Mouse (Mus musculus): ENCODE results near the gene Gabra2. TPM values are rescaled to one million over a fixed set of nuclear protein-coding genes. Genes with fewer than 3 reads are reported as not detected.

Gabra2 gene
- polyA plus RNA-seq, 1 experiment = not detected

- H3K4me3 ChIP-seq (ENCODE audit: control insufficient read depth, low read depth, low read length) = no peak overlapping the region
- H3K27ac ChIP-seq (ENCODE audit: control insufficient read depth, insufficient read depth, low read depth, low read length) = no peak overlapping the region
- TF ChIP-seq CTCF (IDR thresholded peaks at IDR 0.05; ENCODE audit: control insufficient read depth, insufficient read depth, insufficient replicate concordance, low read depth, low read length) = no peak
- TF ChIP-seq POLR2A (IDR thresholded peaks at IDR 0.05; ENCODE audit: control insufficient read depth, low read depth, low read length) = no peak
- no peaks in the 10 kb centered on the region for H3K36me3 ChIP-seq (ENCODE audit: control insufficient read depth, insufficient read depth, low read length)
- no peaks in the 10 kb centered on the region for H3K4me1 ChIP-seq (ENCODE audit: control insufficient read depth, insufficient read depth, low read length)
- no peaks in the 10 kb centered on the region for H3K27me3 ChIP-seq (ENCODE audit: control insufficient read depth, insufficient read depth, low read length)
Measured at GRCm38 (mm10) chr5:71011751-71012150, 83.9 kb downstream of the Gabra2 start.

- Histone ChIP-seq H3K36me3 (ENCODE audit: control insufficient read depth, insufficient read depth, low read length) (no peaks in the 10 kb centered on the region), H3K27me3 (ENCODE audit: control insufficient read depth, insufficient read depth, low read length) (no peaks in the 10 kb centered on the region), H3K4me1 (ENCODE audit: control insufficient read depth, insufficient read depth, low read length) (no peaks in the 10 kb centered on the region), H3K27ac (ENCODE audit: control insufficient read depth, insufficient read depth, low read depth, low read length) (no peak overlapping the region), H3K4me3 (ENCODE audit: control insufficient read depth, low read depth, low read length) (no peak overlapping the region)
- TF ChIP-seq CTCF (IDR thresholded peaks at IDR 0.05; ENCODE audit: control insufficient read depth, insufficient read depth, insufficient replicate concordance, low read depth, low read length) = no peak
- TF ChIP-seq POLR2A (IDR thresholded peaks at IDR 0.05; ENCODE audit: control insufficient read depth, low read depth, low read length) = no peak
Measured at GRCm38 (mm10) chr5:71011271-71011670, 84.4 kb downstream of the Gabra2 start.

GRCm38 (mm10) chr5:71010797-71011196 is 84.9 kb downstream of the Gabra2 start:
- no peaks in the 10 kb centered on the region for H3K4me1 ChIP-seq (ENCODE audit: control insufficient read depth, insufficient read depth, low read length)
- no peak overlapping the region for H3K27ac ChIP-seq (ENCODE audit: control insufficient read depth, insufficient read depth, low read depth, low read length)
- no peak overlapping the region for H3K4me3 ChIP-seq (ENCODE audit: control insufficient read depth, low read depth, low read length)
- H3K27me3 ChIP-seq (ENCODE audit: control insufficient read depth, insufficient read depth, low read length) = no peaks in the 10 kb centered on the region
- TF ChIP-seq POLR2A (IDR thresholded peaks at IDR 0.05; ENCODE audit: control insufficient read depth, low read depth, low read length) (no peak), CTCF (IDR thresholded peaks at IDR 0.05; ENCODE audit: control insufficient read depth, insufficient read depth, insufficient replicate concordance, low read depth, low read length) (no peak)
- no peaks in the 10 kb centered on the region for H3K36me3 ChIP-seq (ENCODE audit: control insufficient read depth, insufficient read depth, low read length)

- H3K4me3 ChIP-seq (ENCODE audit: control insufficient read depth, low read depth, low read length) = no peak overlapping the region
- TF ChIP-seq CTCF (IDR thresholded peaks at IDR 0.05; ENCODE audit: control insufficient read depth, insufficient read depth, insufficient replicate concordance, low read depth, low read length) = no peak
- TF ChIP-seq POLR2A (IDR thresholded peaks at IDR 0.05; ENCODE audit: control insufficient read depth, low read depth, low read length) = no peak
- H3K4me1 ChIP-seq (ENCODE audit: control insufficient read depth, insufficient read depth, low read length) = no peaks in the 10 kb centered on the region
- H3K27ac ChIP-seq (ENCODE audit: control insufficient read depth, insufficient read depth, low read depth, low read length) = no peak overlapping the region
- no peaks in the 10 kb centered on the region for H3K27me3 ChIP-seq (ENCODE audit: control insufficient read depth, insufficient read depth, low read length)
- H3K36me3 ChIP-seq (ENCODE audit: control insufficient read depth, insufficient read depth, low read length) = no peaks in the 10 kb centered on the region
Measured at GRCm38 (mm10) chr5:70995617-70996325, 99.9 kb downstream of the Gabra2 start.

- Histone ChIP-seq H3K36me3 (ENCODE audit: control insufficient read depth, insufficient read depth, low read length) (no peaks in the 10 kb centered on the region), H3K27me3 (ENCODE audit: control insufficient read depth, insufficient read depth, low read length) (no peaks in the 10 kb centered on the region)
- no peak for TF ChIP-seq CTCF (IDR thresholded peaks at IDR 0.05; ENCODE audit: control insufficient read depth, insufficient read depth, insufficient replicate concordance, low read depth, low read length)
- TF ChIP-seq POLR2A (IDR thresholded peaks at IDR 0.05; ENCODE audit: control insufficient read depth, low read depth, low read length) = no peak
Measured at GRCm38 (mm10) chr5:70993281-70993680, 102.4 kb downstream of the Gabra2 start.

GRCm38 (mm10) chr5:70990891-70991290 is 104.8 kb downstream of the Gabra2 start:
- H3K27ac ChIP-seq (ENCODE audit: control insufficient read depth, insufficient read depth, low read depth, low read length) = no peak overlapping the region
- H3K36me3 ChIP-seq (ENCODE audit: control insufficient read depth, insufficient read depth, low read length) = no peaks in the 10 kb centered on the region
- no peaks in the 10 kb centered on the region for H3K4me1 ChIP-seq (ENCODE audit: control insufficient read depth, insufficient read depth, low read length)
- H3K4me3 ChIP-seq (ENCODE audit: control insufficient read depth, low read depth, low read length) = no peak overlapping the region
- H3K27me3 ChIP-seq (ENCODE audit: control insufficient read depth, insufficient read depth, low read length) = no peaks in the 10 kb centered on the region
- no peak for TF ChIP-seq CTCF (IDR thresholded peaks at IDR 0.05; ENCODE audit: control insufficient read depth, insufficient read depth, insufficient replicate concordance, low read depth, low read length)
- no peak for TF ChIP-seq POLR2A (IDR thresholded peaks at IDR 0.05; ENCODE audit: control insufficient read depth, low read depth, low read length)

More at GRCm38 (mm10) chr5:70993281-70993680, 102.4 kb downstream of the Gabra2 start:
- H3K4me1 ChIP-seq (ENCODE audit: control insufficient read depth, insufficient read depth, low read length) = no peaks in the 10 kb centered on the region
- no peak overlapping the region for H3K27ac ChIP-seq (ENCODE audit: control insufficient read depth, insufficient read depth, low read depth, low read length)
- no peak overlapping the region for H3K4me3 ChIP-seq (ENCODE audit: control insufficient read depth, low read depth, low read length)

Data from testis, adult 2 months (tissue).